Mouse (Mus musculus) ES-E14 (cell line): ENCODE data around the gene Gm36210. TPM values are rescaled to one million over a fixed set of nuclear protein-coding genes. Genes with fewer than 3 reads are reported as not detected.

ENCODE experiments used
- DNase-seq: peaks from one replicate; pipeline ENCODE4 v3.0.0-alpha.2; 2013; ENCODE audit warnings: low read depth, low spot score
- H3K27ac ChIP-seq: 2 replicates; pipeline ENCODE4 v1.5.1; 2012; ENCODE audit warnings: low read depth, mild to moderate bottlenecking, low read length, moderate library complexity, mixed read lengths; ENCODE audit not compliant: poor library complexity, insufficient read depth, severe bottlenecking
- H3K36me3 ChIP-seq: 2 replicates; pipeline ENCODE4 v1.6.1; 2012; ENCODE audit warnings: mild to moderate bottlenecking, low read length, moderate library complexity, mixed read lengths; ENCODE audit not compliant: control insufficient read depth, poor library complexity, insufficient read depth, severe bottlenecking
- H3K4me1 ChIP-seq, 2 experiments: fragments of 150-350 bp in 1 of 2; sonication (generic) in 1 of 2; 2 replicates each; pipeline ENCODE4 v1.6.1; 2012; ENCODE audit warnings: low read length in 2 of 2, mild to moderate bottlenecking in 1 of 2, mixed read lengths in 1 of 2; ENCODE audit not compliant: control insufficient read depth in 2 of 2, insufficient read depth in 2 of 2, poor library complexity in 1 of 2
- H3K4me3 ChIP-seq, 2 experiments: fragments of 150-350 bp in 1 of 2; sonication (generic) in 1 of 2; 2 replicates each; pipeline ENCODE4 v1.5.1; 2012; ENCODE audit warnings: low read length in 2 of 2, low read depth in 1 of 2, mild to moderate bottlenecking in 1 of 2, mixed read lengths in 1 of 2; ENCODE audit not compliant: insufficient read depth in 1 of 2, poor library complexity in 1 of 2, severe bottlenecking in 1 of 2
- H3K9ac ChIP-seq: 2 replicates; pipeline ENCODE4 v1.6.1; 2012; ENCODE audit warnings: low read depth, mild to moderate bottlenecking, low read length, mixed read lengths; ENCODE audit not compliant: poor library complexity, insufficient read depth, severe bottlenecking
- H3K9me3 ChIP-seq: fragments of 150-350 bp; sonication (generic); 2 replicates; pipeline ENCODE4 v1.6.1; 2012; ENCODE audit warnings: low read depth, mild to moderate bottlenecking, low read length; ENCODE audit not compliant: control insufficient read depth, insufficient read depth
- CHD2 ChIP-seq: IDR thresholded peaks from 2 replicates; pipeline ENCODE4 v1.6.1; 2014; ENCODE audit warnings: mild to moderate bottlenecking, low read depth, low read length, inconsistent platforms
- HCFC1 ChIP-seq: IDR thresholded peaks from 2 replicates; pipeline ENCODE4 v1.6.1; 2012; ENCODE audit warnings: low read length, inconsistent platforms, borderline replicate concordance; ENCODE audit not compliant: insufficient read depth
- MAFK ChIP-seq: IDR thresholded peaks from 2 replicates; pipeline ENCODE4 v1.6.1; 2014; ENCODE audit warnings: mild to moderate bottlenecking, low read depth, low read length, inconsistent platforms; ENCODE audit not compliant: insufficient read depth
- ZC3H11A ChIP-seq: IDR thresholded peaks from 2 replicates; pipeline ENCODE4 v1.6.1; 2012; ENCODE audit warnings: low read depth, mild to moderate bottlenecking, inconsistent platforms, low read length, borderline replicate concordance
- ZNF384 ChIP-seq: IDR thresholded peaks from 2 replicates; pipeline ENCODE4 v1.6.1; 2012; ENCODE audit warnings: low read depth, low read length, inconsistent platforms
- in situ Hi-C, 2 experiments: fragments of 600-800 bp; cut with MboI; formaldehyde crosslinking; loops; one replicate each; pipeline ENCODE4 v1.15.1; 2025; ENCODE audit warnings: low sequenced_read_pairs in 2 of 2, inconsistent platforms in 1 of 2; ENCODE audit not compliant: unreplicated experiment in 2 of 2
- total RNA-seq: library from RNA; depleted of rRNA; stranded (reverse); fragments of 300-350 nt; gene quantifications from 2 replicates; pipeline ENCODE4 v1.2.3, GENCODE M21; 2012

Gene Gm36210
- total RNA-seq, 1 experiment, result 2.2 TPM

- H3K4me1 ChIP-seq, result peaks cover 4 to 43% of the 10 kb centered on the region in 2 experiments; a peak in 3 of 4 replicates
- in situ Hi-C loops, result loop anchor here in 1 of 2 experiments (10.0 kb wide), 1 partner anchor 375 kb away; the partner anchor contains the start of gene Syt5
Observed at GRCm38 (mm10) chr7:4919971-4920370, 13.7 kb upstream of the Gm36210 start.

DNA sequence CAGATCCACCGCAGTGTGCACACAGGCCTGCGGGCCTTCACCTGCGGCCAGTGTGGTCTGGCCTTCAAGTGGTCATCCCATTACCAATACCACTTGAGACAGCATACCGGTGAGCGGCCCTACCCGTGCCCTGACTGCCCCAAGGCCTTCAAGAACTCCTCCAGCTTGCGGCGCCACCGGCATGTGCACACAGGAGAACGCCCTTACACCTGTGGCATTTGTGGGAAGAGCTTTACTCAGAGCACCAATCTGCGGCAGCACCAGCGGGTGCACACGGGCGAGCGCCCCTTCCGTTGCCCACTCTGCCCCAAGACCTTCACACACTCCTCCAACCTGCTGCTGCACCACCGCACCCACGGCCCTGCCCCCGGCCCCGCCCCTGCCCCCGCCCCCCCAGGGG, 12.8 kb upstream of the Gm36210 start:
- in situ Hi-C loops, result loop anchor here in 1 of 2 experiments (10.0 kb wide), 1 partner anchor 374 kb away; the partner anchor contains the start of gene Syt5
- no peak for DNase-seq
- Histone ChIP-seq H3K4me3 (peak overlapping the region in 1 of 2 experiments; percentile 25; a peak in 1 of 4 replicates), H3K4me1 (peaks cover 4 to 39% of the 10 kb centered on the region in 2 experiments; a peak in 3 of 4 replicates), H3K36me3 (peaks cover 8% of the 10 kb centered on the region; the same call in 1 of the 2 replicates), H3K27ac (no peak overlapping the region), H3K9ac (0 out of 2 replicates have a peak overlapping the region, but pooled peaks have one; percentile 10), H3K9me3 (no peaks in the 10 kb centered on the region)
- no peak for TF ChIP-seq ZC3H11A
- no peak for TF ChIP-seq ZNF384
- no peak for TF ChIP-seq CHD2
- no peak for TF ChIP-seq HCFC1
- no peak for TF ChIP-seq MAFK

More at GRCm38 (mm10) chr7:4919971-4920370, 13.7 kb upstream of the Gm36210 start:
- Histone ChIP-seq H3K4me3 (peak overlapping the region; percentile 49 to 51), H3K9me3 (no peaks in the 10 kb centered on the region), H3K9ac (peak overlapping the region; percentile 57), H3K36me3 (peaks cover 8% of the 10 kb centered on the region; the same call in 1 of the 2 replicates), H3K27ac (no peak overlapping the region)
- no peak for TF ChIP-seq CHD2
- no peak for TF ChIP-seq HCFC1
- TF ChIP-seq ZC3H11A, result no peak
- no peak for TF ChIP-seq MAFK
- DNase-seq, result no peak

- H3K27ac ChIP-seq, result no peak overlapping the region
- H3K36me3 ChIP-seq, result peaks cover 8% of the 10 kb centered on the region; the same call in 1 of the 2 replicates
- no peaks in the 10 kb centered on the region for H3K9me3 ChIP-seq
- in situ Hi-C loops, result loop anchor here in 1 of 2 experiments (10.0 kb wide), 1 partner anchor 374 kb away; the partner anchor contains the start of gene Syt5
- no peak for TF ChIP-seq ZNF384
- TF ChIP-seq CHD2, result no peak
- TF ChIP-seq HCFC1, result no peak
- H3K4me1 ChIP-seq, result peaks cover 4 to 36% of the 10 kb centered on the region in 2 experiments; a peak in 3 of 4 replicates
- no peak for DNase-seq
- H3K9ac ChIP-seq, result no peak overlapping the region
- peak overlapping the region in 1 of 2 experiments; percentile 25; a peak in 1 of 4 replicates for H3K4me3 ChIP-seq
Observed at GRCm38 (mm10) chr7:4918681-4919080, 12.4 kb upstream of the Gm36210 start.

GRCm38 (mm10) chr7:4917494-4917893, 11.2 kb upstream of the Gm36210 start:
- in situ Hi-C loops, result loop anchor here in 1 of 2 experiments (10.0 kb wide), 1 partner anchor 373 kb away; the partner anchor contains the start of gene Syt5
- Histone ChIP-seq H3K36me3 (peaks cover 8% of the 10 kb centered on the region; the same call in 1 of the 2 replicates), H3K4me1 (peaks cover 2 to 31% of the 10 kb centered on the region in 2 experiments; a peak in 2 of 4 replicates), H3K9ac (no peak overlapping the region), H3K27ac (no peak overlapping the region), H3K4me3 (no peak overlapping the region), H3K9me3 (no peaks in the 10 kb centered on the region)
- DNase-seq, result no peak
- no peak for TF ChIP-seq HCFC1
- TF ChIP-seq CHD2, result no peak
- no peak for TF ChIP-seq ZNF384
- no peak for TF ChIP-seq ZC3H11A
- no peak for TF ChIP-seq MAFK
